Mouse (Mus musculus) c-Kit-positive CD71-negative TER-119-negative erythroid progenitor cells, embryonic 14.5 days (primary cell): ENCODE measurements around the gene Zfp825.
"Not testable (repeated sequence)": the region's sequence is repeated elsewhere in the genome, so short reads cannot be mapped to it uniquely, and the experiment has no call there.

Experiments
- DNase-seq: peaks from one replicate; pipeline ENCODE4 v3.0.0-alpha.2; 2013; ENCODE audit warnings: low read depth

Gene Zfp825

GRCm38 (mm10) chr13:74493911-74494679 is at the start of gene Zfp825:
Gene Zfp825 (minus strand): TSS chr13:74493992.
- peak; percentile 64 for DNase-seq

GRCm38 (mm10) chr13:74535418-74535817 is 41.6 kb upstream of the Zfp825 start:
- DNase-seq: not testable (repeated sequence)

GRCm38 (mm10) chr13:74534864-74535263 is 41.1 kb upstream of the Zfp825 start:
- peak; percentile 53 for DNase-seq

- DNase-seq: no peak
These were observed 40.3 kb upstream of the Zfp825 start for GRCm38 (mm10) chr13:74534096-74534495.

GRCm38 (mm10) chr13:74531251-74531650 is 37.5 kb upstream of the Zfp825 start:
- not testable (repeated sequence) for DNase-seq

- not testable (repeated sequence) for DNase-seq
These were observed 35.6 kb upstream of the Zfp825 start for GRCm38 (mm10) chr13:74529372-74529715.

- not testable (repeated sequence) for DNase-seq
These were observed 35.0 kb upstream of the Zfp825 start for GRCm38 (mm10) chr13:74528519-74529371.

GRCm38 (mm10) chr13:74522481-74523237 is 28.9 kb upstream of the Zfp825 start:
- DNase-seq: peak; percentile 38

GRCm38 (mm10) chr13:74522141-74522480 is 28.3 kb upstream of the Zfp825 start:
- DNase-seq: not testable (repeated sequence)

GRCm38 (mm10) chr13:74507981-74508380 is 14.2 kb upstream of the Zfp825 start:
- not testable (repeated sequence) for DNase-seq

- DNase-seq: not testable (repeated sequence)
These were observed 9.1 kb upstream of the Zfp825 start for GRCm38 (mm10) chr13:74502851-74503250.

- not testable (repeated sequence) for DNase-seq
These were observed 5.9 kb upstream of the Zfp825 start for GRCm38 (mm10) chr13:74499696-74500095.

GRCm38 (mm10) chr13:74484326-74484725 is 9.5 kb downstream of the Zfp825 start:
- DNase-seq: not testable (repeated sequence)

- not testable (repeated sequence) for DNase-seq
These were observed 22.3 kb downstream of the Zfp825 start for GRCm38 (mm10) chr13:74471468-74471867.

GRCm38 (mm10) chr13:74462699-74463385 is 30.9 kb downstream of the Zfp825 start:
- peak; percentile 55 for DNase-seq

- DNase-seq: not testable (repeated sequence)
These were observed 31.5 kb downstream of the Zfp825 start for GRCm38 (mm10) chr13:74462318-74462698.

GRCm38 (mm10) chr13:74439895-74440294 is 53.9 kb downstream of the Zfp825 start:
- no peak for DNase-seq
